Mouse (Mus musculus) c-Kit-positive CD71-positive TER-119-negative erythroid progenitor cells, embryonic 14.5 days (primary cell): ENCODE results near the gene Tgfb1.
A peak's percentile ranks its signal among the peaks of the same experiment; 100 is the strongest.
"Not testable (repeated sequence)": the region's sequence is repeated elsewhere in the genome, so short reads cannot be mapped to it uniquely, and the experiment has no call there.

Source experiments
- DNase-seq: peaks from one replicate; pipeline ENCODE4 v3.0.0-alpha.2; 2013; ENCODE audit warnings: low read depth

The Tgfb1 gene

DNA sequence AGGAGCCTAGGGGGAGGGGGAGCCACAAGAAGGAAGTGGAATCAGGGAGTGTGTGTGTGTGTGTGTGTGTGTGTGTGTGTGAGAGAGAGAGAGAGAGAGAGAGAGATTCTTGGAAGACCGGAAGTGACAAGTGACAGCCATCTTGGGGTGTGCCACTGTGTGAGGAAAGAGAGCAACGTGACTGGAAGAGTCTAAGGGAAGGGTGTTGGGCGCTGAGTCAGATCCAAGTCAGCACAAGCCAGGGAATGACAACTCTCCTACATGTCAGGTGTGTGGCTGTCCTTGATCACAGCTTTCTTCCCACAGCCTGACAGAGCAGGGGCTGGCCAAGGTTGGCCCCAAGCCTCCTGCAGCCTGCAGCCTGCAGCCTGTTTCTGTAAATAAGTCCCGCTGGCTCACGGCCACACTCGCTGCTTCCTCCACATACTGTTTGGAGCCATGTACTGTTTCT is 19.0 kb downstream of the Tgfb1 start:
- no peak for DNase-seq

- no peak for DNase-seq
Measured at GRCm38 (mm10) chr7:25706578-25707170, 19.9 kb downstream of the Tgfb1 start.

DNA sequence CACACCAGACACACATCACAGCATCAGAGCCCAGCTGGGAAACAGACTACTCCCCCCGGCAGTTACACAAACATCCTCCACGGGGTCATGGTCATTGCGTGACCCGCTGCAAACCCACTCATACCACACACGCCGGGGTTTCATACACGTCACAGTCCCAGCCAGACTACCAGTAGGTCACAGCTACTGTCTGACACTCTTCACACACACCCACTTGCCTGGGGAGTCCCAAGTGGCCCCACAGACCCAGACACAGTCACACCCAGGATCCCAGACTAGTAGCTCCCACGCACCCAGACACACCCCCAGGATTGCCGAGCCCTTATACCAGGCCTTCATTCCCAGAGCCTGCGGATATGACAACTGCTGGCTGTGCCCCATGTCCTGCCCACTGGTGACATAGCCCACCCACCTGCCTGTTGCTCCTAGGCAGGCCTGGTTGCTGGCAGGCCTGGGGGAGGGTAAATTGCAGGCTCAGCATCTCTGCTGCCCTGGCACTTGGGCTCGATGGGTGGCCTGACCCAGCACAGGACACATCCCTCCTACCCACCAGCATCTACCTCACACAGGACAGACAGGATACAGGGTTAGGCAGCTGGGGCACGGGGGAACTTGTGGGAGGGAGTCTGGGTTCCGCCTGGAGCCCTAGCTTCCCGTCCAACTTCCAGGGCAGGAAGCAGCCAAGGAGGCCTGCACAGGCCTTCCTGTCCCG is 20.9 kb downstream of the Tgfb1 start:
- no peak for DNase-seq

DNA sequence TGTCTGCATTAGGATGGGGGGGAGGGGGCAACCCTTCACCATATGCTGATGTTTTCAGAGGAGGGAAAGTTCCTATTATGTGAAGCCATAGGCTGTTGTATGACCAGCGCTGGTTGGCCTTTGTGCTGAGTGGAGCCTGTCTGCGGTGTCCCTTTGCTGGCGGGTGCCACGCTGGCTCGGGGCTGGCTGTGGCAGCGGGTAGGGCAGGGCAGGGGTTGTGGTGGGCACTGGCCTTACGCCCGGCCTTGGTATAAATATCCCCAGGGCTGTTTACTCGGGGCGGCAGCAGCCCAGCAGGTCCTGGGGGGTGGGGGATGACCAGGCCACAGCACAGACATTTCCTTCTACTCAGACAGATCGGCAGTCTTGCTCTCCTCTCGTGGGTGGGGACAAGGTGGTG is 23.2 kb downstream of the Tgfb1 start:
- no peak for DNase-seq

- no peak for DNase-seq
Measured at GRCm38 (mm10) chr7:25710519-25711130, 23.8 kb downstream of the Tgfb1 start.

GRCm38 (mm10) chr7:25711165-25711564 is 24.4 kb downstream of the Tgfb1 start:
- no peak for DNase-seq

DNA sequence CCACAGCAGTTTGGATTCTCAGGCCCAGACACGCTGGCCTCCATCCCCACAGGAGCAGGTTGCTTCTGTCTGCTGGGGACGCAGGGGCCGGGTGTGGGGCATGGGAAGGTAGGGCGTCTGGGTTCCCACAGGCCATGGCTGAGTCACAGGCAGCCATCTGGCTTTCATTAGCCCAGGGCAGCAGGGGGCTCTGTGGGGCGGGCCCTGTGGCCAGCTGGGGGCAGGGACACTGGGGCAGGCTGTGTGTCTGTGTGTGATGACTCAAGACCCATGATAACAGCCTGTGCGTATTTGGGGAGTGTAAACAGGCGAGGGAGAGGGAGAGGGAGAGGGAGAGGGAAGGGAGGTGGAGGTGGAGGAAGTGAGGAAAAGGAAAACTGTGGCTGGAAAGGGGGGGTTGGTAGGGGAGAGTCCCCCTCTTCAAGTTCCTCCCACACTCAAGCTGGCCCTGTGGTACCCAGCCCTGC is 25.0 kb downstream of the Tgfb1 start:
- DNase-seq = no peak

DNA sequence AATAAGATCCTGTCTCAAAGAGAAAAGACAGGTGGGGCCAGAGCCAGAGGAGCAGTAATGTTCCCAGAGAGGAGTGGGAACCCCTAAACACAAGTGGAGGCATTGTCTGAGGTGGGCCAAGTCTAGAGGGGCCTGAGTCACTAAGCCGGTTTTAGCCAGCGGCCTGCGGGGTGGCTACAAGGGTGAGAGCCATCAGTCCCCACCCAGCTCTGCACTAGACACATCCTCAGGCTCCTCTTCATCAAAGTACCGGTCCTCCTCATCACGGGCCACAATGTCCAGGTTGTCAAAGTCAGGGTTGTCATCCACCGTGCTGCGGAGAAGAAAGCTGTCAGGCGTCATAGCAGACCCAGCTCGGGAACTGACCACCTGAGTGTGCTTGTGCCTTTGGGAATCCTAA is 26.0 kb downstream of the Tgfb1 start:
- no peak for DNase-seq

- no peak for DNase-seq
Measured at GRCm38 (mm10) chr7:25714581-25714980, 27.8 kb downstream of the Tgfb1 start.

DNA sequence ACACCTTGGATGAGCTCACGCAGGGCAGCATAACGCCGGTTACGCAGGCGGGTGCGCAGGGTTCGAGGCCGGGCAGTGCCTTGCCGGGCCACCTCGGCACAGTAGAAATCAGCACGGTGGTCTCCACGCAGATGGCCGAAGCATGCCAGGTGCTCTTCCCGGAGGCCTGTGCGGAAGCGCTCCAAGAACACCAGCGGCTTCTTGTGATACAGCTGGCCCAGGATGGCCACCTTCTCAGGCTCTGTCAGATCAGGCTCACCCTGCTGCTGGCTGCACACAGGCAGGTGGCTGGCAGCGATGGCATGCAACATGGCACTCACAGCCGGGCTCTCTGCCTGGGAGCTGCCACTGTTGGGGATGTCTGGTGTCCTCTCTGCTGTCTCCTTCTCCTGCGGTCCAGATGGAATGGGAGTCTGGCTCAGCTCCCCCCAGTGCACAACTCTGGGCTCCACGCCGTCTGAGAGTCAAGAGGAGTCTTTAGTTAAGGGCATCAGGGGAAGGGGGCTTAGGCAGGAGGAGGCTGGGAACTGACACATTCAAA is 29.0 kb downstream of the Tgfb1 start:
- no peak for DNase-seq

DNA sequence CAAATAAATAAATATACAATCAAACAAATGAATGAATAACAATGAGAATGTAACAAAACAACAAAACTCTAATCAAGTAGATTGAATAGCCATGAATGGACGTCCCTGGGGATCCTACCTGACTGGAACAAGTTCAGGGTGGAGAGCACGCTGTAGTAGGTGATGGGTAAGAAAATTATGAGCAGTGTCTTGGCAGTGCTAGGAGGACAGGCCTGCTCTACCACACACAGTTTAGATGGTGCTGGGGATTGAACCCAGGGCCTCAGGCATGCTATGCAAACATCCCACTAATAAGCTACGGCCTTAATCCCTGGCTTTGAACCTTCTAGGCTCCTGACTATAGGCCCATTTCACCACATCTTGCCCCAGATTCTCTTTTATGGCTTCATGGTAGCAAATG is 30.7 kb downstream of the Tgfb1 start:
- no peak for DNase-seq

DNA sequence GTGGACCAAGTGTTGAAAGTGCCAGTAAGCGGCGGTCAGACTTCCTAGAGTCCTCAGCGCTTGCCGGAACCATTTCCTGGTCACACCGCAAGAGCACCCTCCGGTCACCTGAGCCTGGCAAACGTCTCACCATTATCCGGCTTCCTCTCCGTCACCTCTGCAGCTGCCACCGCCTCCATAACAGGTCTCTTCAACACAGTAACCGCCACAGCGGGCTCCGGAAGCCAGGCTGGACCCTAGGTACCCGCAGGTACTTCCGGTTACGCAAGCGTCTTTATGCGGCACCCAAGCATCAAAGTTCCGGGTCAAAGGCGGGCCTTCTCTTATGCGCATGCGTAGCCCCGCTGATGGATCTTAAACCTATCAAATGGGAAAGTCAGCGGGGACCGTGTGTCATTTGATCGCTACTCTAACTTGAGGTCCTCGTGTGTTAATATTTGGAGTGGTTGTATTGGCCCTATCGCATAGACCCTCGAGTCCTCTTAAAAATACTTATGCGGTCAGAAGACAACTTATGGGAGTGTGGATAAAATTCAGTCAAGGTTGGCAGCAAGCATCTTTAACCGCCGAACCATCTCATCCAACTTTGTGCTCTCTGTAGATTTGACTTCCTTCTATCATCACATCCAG is 32.1 kb downstream of the Tgfb1 start, which contains the start of gene Ccdc97:
Ccdc97 (minus strand) TSS at position 301 of the 630 bp plus-strand sequence.
- DNase-seq = peak; percentile 96

- peak; percentile 60 for DNase-seq
Measured at GRCm38 (mm10) chr7:25719761-25720610, 33.2 kb downstream of the Tgfb1 start.

DNA sequence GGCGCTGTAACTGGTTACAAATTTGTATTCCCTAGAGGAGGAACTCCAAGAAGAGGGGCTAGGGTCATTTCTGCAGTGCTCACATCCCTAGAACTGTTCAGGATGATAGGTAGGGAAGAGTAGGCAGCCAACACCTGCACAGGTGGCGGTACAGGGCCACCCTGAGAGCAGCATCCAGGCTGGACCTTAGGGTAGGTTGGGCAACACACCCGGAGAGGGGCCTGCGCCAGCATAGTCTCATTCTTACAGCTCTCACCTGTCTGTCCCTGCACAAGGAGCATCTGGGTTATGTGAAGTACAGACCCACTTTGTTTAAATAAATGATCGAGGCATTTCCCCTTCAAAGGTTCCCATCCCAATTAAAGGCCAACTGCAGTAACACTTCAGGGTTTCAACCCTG is 34.0 kb downstream of the Tgfb1 start:
- DNase-seq = no peak

DNA sequence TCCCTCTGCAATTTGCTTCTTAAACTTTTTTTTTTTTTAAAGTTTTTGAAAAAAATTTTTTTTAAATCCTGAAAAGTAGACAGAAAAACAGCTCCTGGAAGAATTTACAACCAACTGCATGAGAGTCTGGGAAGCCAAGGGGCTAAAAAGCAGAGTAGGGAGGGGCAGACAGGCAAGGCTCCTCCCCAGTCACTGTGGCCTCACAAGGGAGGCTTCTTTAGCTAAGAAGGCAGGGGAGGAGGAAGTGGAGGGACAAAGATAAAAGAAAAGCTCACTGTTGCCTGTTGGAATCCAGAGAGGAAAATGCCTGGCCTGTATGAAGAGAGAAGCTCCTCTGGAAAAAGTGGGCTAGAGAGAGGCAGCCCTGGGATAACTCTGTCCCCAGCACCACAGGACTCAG is 35.0 kb downstream of the Tgfb1 start:
- DNase-seq = not testable (repeated sequence)

DNA sequence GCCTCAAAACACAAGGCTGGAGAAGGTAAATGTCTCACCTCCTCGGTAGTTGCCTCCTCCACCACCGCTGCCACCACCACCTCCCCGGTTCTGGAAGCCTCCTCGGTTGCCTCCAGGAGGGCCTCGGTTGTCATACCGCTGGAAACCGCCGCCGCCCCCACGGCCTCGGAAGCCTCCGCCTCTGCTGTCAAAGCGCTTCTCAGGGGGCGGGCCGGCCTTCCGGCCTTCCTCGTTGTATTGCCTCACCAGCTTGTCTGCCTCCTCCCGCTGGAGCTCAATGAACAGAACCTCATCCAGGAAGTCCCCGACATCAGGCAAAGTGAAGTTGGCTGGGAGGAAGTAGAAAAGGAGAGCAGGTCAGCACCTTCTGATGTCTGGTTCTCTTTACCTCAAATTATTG is 39.1 kb downstream of the Tgfb1 start:
- no peak for DNase-seq

DNA sequence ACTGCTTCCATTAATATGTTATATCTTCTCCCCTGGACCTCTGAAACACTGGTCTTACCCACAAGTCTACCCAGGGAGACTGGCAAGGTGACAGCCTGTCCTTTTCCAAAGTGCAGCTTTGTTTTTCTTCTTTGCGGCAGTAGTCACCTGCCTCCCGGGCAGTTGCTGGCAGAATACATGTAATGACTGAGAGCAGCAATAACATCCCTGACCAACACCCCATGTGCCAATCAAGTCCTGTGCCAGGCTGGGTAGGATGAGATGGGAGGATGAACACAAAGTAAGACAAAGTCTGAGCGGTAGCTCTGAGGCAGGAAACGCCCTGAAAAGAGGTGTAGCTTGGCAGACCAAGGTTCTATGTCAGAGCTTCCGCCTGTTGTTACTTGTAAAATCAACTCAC is 41.0 kb downstream of the Tgfb1 start:
- no peak for DNase-seq

DNA sequence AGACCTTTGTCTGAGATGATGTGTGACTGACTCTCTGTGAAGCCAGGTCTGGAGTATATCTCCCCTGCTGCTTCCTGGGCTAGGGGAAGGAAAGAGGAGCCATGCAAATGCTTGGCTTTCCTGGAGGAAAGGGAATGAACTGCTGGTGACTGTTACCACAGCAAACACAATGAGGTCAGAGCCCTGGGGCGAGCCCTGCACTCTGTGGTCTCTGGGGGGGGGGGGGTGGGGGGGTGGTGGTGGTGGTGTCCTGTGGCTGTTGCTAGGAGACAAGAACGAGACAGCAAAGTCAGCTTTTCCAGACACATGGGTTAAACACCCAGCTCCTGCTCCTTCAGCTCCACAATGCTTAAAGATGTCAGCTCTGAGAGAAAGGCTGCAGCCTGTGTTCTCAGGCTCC is 42.6 kb downstream of the Tgfb1 start:
- no peak for DNase-seq

- DNase-seq = no peak
Measured at GRCm38 (mm10) chr7:25729862-25730261, 43.1 kb downstream of the Tgfb1 start.

DNA sequence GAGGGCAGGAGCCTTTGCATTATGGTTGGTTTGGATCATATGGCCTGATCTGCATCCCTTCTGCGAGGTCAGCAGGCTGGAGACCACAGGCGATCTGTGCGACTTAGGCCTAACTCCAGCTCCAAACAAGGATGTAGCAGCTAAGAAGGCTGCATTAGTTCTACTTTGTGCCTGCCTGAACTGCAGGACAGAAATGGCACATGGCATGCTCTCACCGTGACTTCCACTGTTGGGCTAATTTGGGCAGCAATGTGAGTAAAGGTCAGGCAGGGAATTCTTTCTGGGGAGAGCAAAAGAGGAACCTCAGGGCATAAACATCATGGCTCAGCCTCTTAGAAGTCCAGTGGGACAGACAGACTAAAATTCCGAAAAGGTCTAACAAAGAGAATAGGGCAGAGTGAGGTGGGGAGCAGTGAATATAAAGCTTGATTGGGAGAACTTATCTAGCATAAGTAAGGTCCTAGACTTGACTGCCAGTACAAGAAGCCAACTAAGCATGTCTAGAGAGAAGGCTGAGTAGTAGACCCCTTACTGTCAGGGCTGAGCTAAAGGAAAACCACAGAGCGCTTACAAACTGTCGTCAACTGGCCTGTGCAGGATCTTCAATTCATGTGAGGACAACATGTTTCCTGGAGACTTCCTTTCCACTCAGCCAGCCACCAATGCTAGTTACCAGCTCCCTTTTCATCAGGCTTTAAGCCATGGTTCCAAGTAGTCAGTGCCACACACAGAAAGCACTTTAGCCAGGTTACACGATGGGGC is 44.7 kb downstream of the Tgfb1 start:
- DNase-seq = no peak

GRCm38 (mm10) chr7:25734991-25735390 is 48.2 kb downstream of the Tgfb1 start:
- DNase-seq = no peak
